Mouse (Mus musculus) thymus, adult 18-20 months (tissue): Measurements from ENCODE around the gene Fam32a.
A peak's percentile ranks its signal among the peaks of the same experiment; 100 is the strongest.

Experiments
- DNase-seq, 2 experiments: peaks; one replicate each; pipeline ENCODE4 v3.0.0; 2022; ENCODE audit warnings: mixed read lengths in 2 of 2

The Fam32a gene

GRCm38 (mm10) chr8:72219541-72220363 lies at the start of gene Fam32a:
Gene Fam32a (plus strand): TSS chr8:72219730.
- DNase-seq = peak; percentile 75 to 87

- DNase-seq = peak in 1 of 2 experiments; percentile 44
Observed at GRCm38 (mm10) chr8:72177346-72177925, 42.1 kb upstream of the Fam32a start.

- no peak for DNase-seq
Observed at GRCm38 (mm10) chr8:72183554-72184202, 35.9 kb upstream of the Fam32a start.

- DNase-seq = no peak
Observed at GRCm38 (mm10) chr8:72187793-72188331, 31.7 kb upstream of the Fam32a start.

- peak; percentile 34 to 57 for DNase-seq
Observed at GRCm38 (mm10) chr8:72189417-72190214, 29.9 kb upstream of the Fam32a start, which contains the start of gene Hsh2d. Gene Hsh2d (plus strand): TSS chr8:72189638.

GRCm38 (mm10) chr8:72190215-72190539 lies 29.4 kb upstream of the Fam32a start:
- DNase-seq = no peak

- no peak for DNase-seq
Observed at GRCm38 (mm10) chr8:72192065-72192464, 27.5 kb upstream of the Fam32a start.

- no peak for DNase-seq
Observed at GRCm38 (mm10) chr8:72197997-72198396, 21.5 kb upstream of the Fam32a start.

GRCm38 (mm10) chr8:72208582-72208981 lies 10.9 kb upstream of the Fam32a start:
- DNase-seq = no peak

- DNase-seq = no peak
Observed at GRCm38 (mm10) chr8:72210222-72210621, 9.3 kb upstream of the Fam32a start.

- no peak for DNase-seq
Observed at GRCm38 (mm10) chr8:72210710-72211109, 8.8 kb upstream of the Fam32a start.

GRCm38 (mm10) chr8:72211846-72212245 lies 7.7 kb upstream of the Fam32a start:
- no peak for DNase-seq

GRCm38 (mm10) chr8:72212751-72213150 lies 6.8 kb upstream of the Fam32a start, which contains the start of gene Cib3:
Gene Cib3 (minus strand): TSS chr8:72212837.
- DNase-seq = no peak

GRCm38 (mm10) chr8:72213536-72213935 lies 6.0 kb upstream of the Fam32a start, which contains the start of gene Gm11034:
Gene Gm11034 (minus strand): TSS chr8:72213636.
- no peak for DNase-seq

- no peak for DNase-seq
Observed at GRCm38 (mm10) chr8:72215060-72215459, 4.5 kb upstream of the Fam32a start.

- peak in 1 of 2 experiments; percentile 21 for DNase-seq
Observed at GRCm38 (mm10) chr8:72215871-72216270, 3.7 kb upstream of the Fam32a start.

- no peak for DNase-seq
Observed at GRCm38 (mm10) chr8:72218781-72219540, 569 bp upstream of the Fam32a start.

- no peak for DNase-seq
Observed at GRCm38 (mm10) chr8:72220758-72221157, 1.2 kb downstream of the Fam32a start.

GRCm38 (mm10) chr8:72222656-72223055 lies 3.1 kb downstream of the Fam32a start:
- DNase-seq = no peak

- peak; percentile 96 to 98 for DNase-seq
Observed at GRCm38 (mm10) chr8:72239499-72240402, 20.2 kb downstream of the Fam32a start, which contains the start of gene Ap1m1. Gene Ap1m1 (plus strand): TSS chr8:72240018.

GRCm38 (mm10) chr8:72240403-72240763 lies 20.9 kb downstream of the Fam32a start:
- no peak for DNase-seq
